Mouse (Mus musculus) stomach, embryonic 16.5 days (tissue): ENCODE results near the gene Rorb. TPM values are rescaled to one million over a fixed set of nuclear protein-coding genes. Genes with fewer than 3 reads are reported as not detected.

Experiments used
- ATAC-seq: fragments of 200-750 bp; cut with Nextera tagmentation; 2 replicates; pipeline ENCODE4 v1.8.0; 2017; ENCODE audit warnings: moderate number of reproducible peaks, moderate TSS enrichment; ENCODE audit not compliant: insufficient read depth, low FRiP score
- H3K27ac ChIP-seq: fragments of 300-500 bp; sonication (generic); 2 replicates; pipeline ENCODE4 v1.5.1; 2014; ENCODE audit warnings: low read length
- H3K27me3 ChIP-seq: fragments of 300-500 bp; sonication (generic); 2 replicates; pipeline ENCODE4 v1.6.1; 2014; ENCODE audit warnings: low read length, control low read depth, mixed read lengths; ENCODE audit not compliant: control insufficient read depth, insufficient read depth
- H3K36me3 ChIP-seq: fragments of 300-500 bp; sonication (generic); 2 replicates; pipeline ENCODE4 v1.6.1; 2014; ENCODE audit warnings: low read length; ENCODE audit not compliant: control insufficient read depth, insufficient read depth
- H3K4me1 ChIP-seq: fragments of 300-500 bp; sonication (generic); 2 replicates; pipeline ENCODE4 v1.6.1; 2014; ENCODE audit warnings: low read length, control low read depth, mixed read lengths; ENCODE audit not compliant: control insufficient read depth, insufficient read depth
- H3K4me2 ChIP-seq: fragments of 300-500 bp; sonication (generic); 2 replicates; pipeline ENCODE4 v1.6.1; 2014; ENCODE audit warnings: low read depth, low read length, mixed read lengths
- H3K4me3 ChIP-seq: fragments of 300-500 bp; sonication (generic); replicated peaks from 2 replicates; pipeline ENCODE4 v1.5.1; 2014; ENCODE audit warnings: mild to moderate bottlenecking, low read length
- H3K9ac ChIP-seq: fragments of 300-500 bp; sonication (generic); 2 replicates; pipeline ENCODE4 v1.6.1; 2014; ENCODE audit warnings: low read length
- H3K9me3 ChIP-seq: fragments of 300-500 bp; sonication (generic); replicated peaks from 2 replicates; pipeline ENCODE4 v1.6.1; 2016; ENCODE audit warnings: low read length, control low read depth; ENCODE audit not compliant: control insufficient read depth
- WGBS: fragments of 180-500 bp; shearing (Covaris S2); extraction: QIAGEN DNeasy Blood & Tissue Kit; methylation state at CpG from one replicate; pipeline ENCODE4 v1.1.7; 2014; 5-methylcytosine and 5-hydroxymethylcytosine counted together
- polyA plus RNA-seq: library from polyadenylated mRNA; unstranded; fragments of >200 nt; fragmentation: Nextera tagmentation; extraction: Ambion mirVana; gene quantifications from 2 replicates; pipeline ENCODE4 v1.2.1, GENCODE M21; 2015

The Rorb gene
- polyA plus RNA-seq, 1 experiment from 2014 or later = 0.34 TPM

DNA sequence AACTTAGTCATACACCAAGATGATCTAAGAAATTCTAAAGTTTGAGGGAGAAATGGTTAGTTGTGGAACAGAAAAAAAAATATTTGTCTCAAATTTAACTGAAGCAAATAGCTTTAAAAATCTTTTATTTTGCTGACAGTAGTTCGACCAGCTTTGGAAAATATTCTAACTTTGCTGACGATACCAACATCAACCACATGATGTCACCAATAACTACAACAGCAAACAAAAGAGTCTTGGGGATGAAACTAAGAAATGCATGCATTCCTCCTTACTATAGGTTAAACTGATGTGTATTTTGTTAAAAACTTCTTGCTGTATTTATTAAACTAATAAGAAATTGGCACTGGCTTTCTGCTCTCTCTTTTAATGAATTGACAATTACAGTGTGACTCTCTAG lies 67.9 kb downstream of the Rorb start:
- WGBS = 41% methylated on average over 2 of the region's 2 CpGs
- H3K27me3 ChIP-seq = no peaks in the 10 kb centered on the region

GRCm38 (mm10) chr19:19040800-19041199 lies 70.2 kb downstream of the Rorb start:
- no peak overlapping the region for H3K4me2 ChIP-seq
- H3K4me3 ChIP-seq = no peak overlapping the region
- no peaks in the 10 kb centered on the region for H3K4me1 ChIP-seq
- no peak for ATAC-seq
- no peaks in the 10 kb centered on the region for H3K27me3 ChIP-seq
- no peaks in the 10 kb centered on the region for H3K9me3 ChIP-seq
- H3K27ac ChIP-seq = no peak overlapping the region
- WGBS = 64% methylated on average over 2 of the region's 2 CpGs
- H3K36me3 ChIP-seq = no peaks in the 10 kb centered on the region
- no peak overlapping the region for H3K9ac ChIP-seq

More for the DNA sequence above, 67.9 kb downstream of the Rorb start:
- Histone ChIP-seq H3K9me3 (no peaks in the 10 kb centered on the region), H3K27ac (no peak overlapping the region), H3K4me1 (no peaks in the 10 kb centered on the region), H3K4me3 (no peak overlapping the region), H3K36me3 (no peaks in the 10 kb centered on the region), H3K4me2 (no peak overlapping the region), H3K9ac (no peak overlapping the region)
- no peak for ATAC-seq

DNA sequence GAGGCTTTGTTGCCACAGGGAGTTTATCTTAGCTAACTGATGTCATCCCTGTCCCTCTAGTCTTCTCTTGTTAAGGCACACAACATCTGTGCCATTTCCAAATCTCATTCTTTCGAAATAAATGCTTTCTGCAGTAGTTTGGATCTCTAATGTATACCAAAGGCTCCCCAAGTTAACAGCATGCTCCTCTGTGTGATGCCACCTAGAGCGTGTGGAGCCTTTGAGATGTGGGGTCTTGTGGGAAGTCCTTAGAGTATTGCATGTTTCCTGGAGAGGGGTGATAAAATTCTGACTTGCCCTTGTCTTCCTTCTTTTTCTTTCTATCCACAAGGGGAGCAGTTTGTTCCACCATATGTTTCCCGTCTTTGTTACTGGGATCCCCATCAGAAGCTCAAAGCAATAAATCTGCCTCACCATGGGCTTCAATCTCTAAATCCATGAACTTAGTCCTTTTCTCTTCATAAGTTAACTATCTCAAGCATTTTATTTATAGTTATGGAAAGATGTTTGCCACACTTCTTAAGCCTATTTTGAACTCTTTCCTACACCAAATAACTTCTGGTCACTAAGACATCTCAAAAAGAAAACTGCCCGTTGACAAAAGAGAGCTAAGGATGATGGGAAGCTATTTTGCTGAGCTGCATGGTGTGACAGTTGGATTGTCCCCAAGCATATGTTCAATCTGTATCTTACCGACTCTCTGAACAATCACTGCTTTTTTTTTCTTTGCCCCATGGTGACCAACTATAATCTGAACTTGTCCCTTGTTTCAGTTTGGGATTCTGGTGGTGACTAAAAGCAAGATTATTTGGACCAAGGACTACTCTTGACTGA lies 76.3 kb downstream of the Rorb start:
- no peaks in the 10 kb centered on the region for H3K9me3 ChIP-seq
- no peak overlapping the region for H3K4me2 ChIP-seq
- H3K9ac ChIP-seq = no peak overlapping the region
- no peak overlapping the region for H3K4me3 ChIP-seq
- no peaks in the 10 kb centered on the region for H3K27me3 ChIP-seq
- WGBS = 83% methylated on average over 5 of the region's 5 CpGs
- no peaks in the 10 kb centered on the region for H3K36me3 ChIP-seq
- no peaks in the 10 kb centered on the region for H3K4me1 ChIP-seq
- no peak for ATAC-seq
- no peak overlapping the region for H3K27ac ChIP-seq

DNA sequence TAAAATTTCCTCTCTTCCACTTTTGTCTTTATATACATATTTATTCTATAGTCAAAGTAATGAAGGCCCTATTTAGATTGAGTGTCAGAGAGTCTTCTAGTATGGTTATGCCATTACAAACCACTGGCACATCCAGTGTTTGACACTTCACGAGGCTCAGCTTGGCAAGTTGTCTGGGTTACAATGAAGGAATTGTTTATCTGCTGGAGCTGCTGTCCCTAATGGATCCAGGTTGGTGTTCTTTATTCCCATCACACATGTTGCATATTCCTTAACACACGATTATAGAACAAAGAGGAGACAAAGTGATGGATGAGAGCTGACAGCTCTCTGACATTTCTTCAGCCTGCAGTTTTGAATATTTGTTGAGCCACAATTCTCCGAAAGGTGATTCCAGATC lies 77.0 kb downstream of the Rorb start:
- Histone ChIP-seq H3K9ac (no peak overlapping the region), H3K4me2 (no peak overlapping the region), H3K9me3 (no peaks in the 10 kb centered on the region), H3K4me3 (no peak overlapping the region), H3K27ac (no peak overlapping the region), H3K4me1 (no peaks in the 10 kb centered on the region), H3K27me3 (no peaks in the 10 kb centered on the region), H3K36me3 (no peaks in the 10 kb centered on the region)
- no peak for ATAC-seq
- WGBS = 72% methylated on average over 3 of the region's 3 CpGs

- Histone ChIP-seq H3K4me1 (no peaks in the 10 kb centered on the region), H3K27me3 (no peaks in the 10 kb centered on the region), H3K9ac (no peak overlapping the region), H3K4me3 (no peak overlapping the region), H3K9me3 (no peaks in the 10 kb centered on the region), H3K4me2 (no peak overlapping the region), H3K36me3 (no peaks in the 10 kb centered on the region), H3K27ac (no peak overlapping the region)
- 55% methylated on average over 6 of the region's 6 CpGs for WGBS
- no peak; the same call in 1 of the 2 replicates for ATAC-seq
Observed at GRCm38 (mm10) chr19:19005144-19005543, 105.9 kb downstream of the Rorb start.

DNA sequence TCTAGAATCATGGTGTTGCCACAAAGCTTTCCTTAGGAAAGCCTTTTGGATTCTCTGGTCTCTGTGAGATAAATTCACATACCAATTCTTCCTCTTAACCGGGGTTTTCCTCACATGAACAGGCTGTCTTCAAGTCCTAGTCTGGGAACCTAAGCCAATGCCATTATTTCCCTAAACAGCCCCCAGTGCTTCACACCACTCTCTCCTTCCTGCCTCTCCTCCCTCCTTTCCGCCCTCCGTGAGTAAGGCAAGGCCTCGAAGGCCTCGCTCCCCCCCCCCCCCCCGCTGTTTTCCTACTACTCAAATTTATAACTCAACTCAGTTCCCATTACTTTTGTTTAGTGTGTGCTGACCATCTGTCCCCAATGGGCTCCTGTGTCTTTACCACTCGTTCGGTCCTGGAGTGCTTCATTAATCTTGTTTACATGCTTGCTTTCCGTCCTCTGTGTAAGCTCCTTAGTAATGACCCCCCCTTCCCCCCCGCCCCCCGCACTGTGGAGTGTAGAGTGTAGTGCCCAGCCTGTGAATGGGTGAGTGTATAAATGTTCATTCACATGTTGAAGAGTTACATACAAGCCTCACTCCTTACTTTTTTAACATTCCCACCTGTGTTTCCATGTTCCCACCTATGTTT lies 106.9 kb downstream of the Rorb start:
- Histone ChIP-seq H3K9me3 (no peaks in the 10 kb centered on the region), H3K4me1 (no peaks in the 10 kb centered on the region), H3K27ac (no peak overlapping the region), H3K4me2 (no peak overlapping the region), H3K9ac (no peak overlapping the region), H3K36me3 (no peaks in the 10 kb centered on the region), H3K27me3 (no peaks in the 10 kb centered on the region), H3K4me3 (no peak overlapping the region)
- WGBS = 49% methylated on average over 9 of the region's 11 CpGs
- ATAC-seq = no peak

DNA sequence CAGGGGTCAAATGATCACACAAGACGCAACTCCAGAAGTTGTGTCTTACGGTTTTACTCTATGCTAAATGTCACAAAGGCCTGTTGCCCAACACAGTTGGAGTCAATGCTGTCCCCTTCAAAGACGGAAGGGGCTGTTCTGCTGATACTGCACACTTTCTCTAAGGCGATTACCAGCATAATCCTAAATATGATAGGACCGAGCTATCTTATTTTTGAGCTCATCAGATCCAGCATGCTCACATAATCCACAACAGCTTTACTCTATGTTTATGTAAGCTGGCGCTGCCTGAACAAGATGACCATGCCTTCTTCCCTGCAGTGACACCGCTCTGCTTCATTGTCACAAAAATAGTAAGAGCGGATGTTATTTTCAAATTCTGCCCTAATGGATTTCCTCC lies 112.0 kb downstream of the Rorb start:
- Histone ChIP-seq H3K9ac (no peak overlapping the region), H3K4me1 (no peaks in the 10 kb centered on the region)
- WGBS = 84% methylated on average over 8 of the region's 8 CpGs

DNA sequence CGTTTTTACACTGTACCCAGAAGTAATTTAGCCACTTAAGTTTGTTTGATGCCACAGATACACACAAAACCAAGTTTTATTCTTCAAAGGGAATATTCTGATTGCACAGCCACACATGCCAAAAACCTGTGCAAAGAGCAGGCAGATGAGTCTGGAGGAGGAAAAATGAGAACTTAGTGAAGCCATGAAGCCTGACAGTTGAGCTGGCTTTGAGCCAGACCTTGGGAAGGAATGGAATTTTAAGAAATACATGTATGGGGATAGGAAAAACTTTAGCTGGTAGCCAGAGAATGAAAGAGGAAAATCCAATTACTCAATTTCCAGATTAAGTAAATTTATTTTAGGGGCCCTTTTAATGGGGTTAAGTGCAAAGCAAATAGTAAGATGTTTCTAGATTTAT lies 113.3 kb downstream of the Rorb start:
- Histone ChIP-seq H3K4me3 (no peak overlapping the region), H3K36me3 (no peaks in the 10 kb centered on the region)
- 58% methylated on average over 1 of the region's 1 CpGs for WGBS

More for the DNA sequence above, 112.0 kb downstream of the Rorb start:
- Histone ChIP-seq H3K36me3 (no peaks in the 10 kb centered on the region), H3K9me3 (no peaks in the 10 kb centered on the region), H3K4me2 (no peak overlapping the region), H3K27ac (no peak overlapping the region), H3K4me3 (no peak overlapping the region), H3K27me3 (no peaks in the 10 kb centered on the region)
- ATAC-seq = no peak

DNA sequence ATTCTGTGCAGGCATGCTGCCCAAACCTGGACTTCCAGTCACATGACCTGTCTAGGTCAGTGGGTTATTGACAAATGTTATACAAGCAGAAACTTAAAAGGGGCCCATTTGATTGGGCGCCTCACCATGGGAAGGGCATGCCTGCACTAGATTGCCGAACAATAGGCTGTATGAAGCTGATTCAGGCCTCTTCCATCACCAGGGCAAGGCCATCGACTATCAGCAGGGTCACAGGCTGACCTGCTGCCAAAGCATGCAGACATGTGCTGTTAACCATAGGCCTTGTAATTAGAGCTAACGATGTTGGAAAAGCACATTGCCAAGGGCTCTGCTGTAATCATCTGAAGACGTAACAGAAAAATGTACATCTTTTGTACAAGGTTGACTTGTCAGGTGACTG lies 131.0 kb downstream of the Rorb start:
- Histone ChIP-seq H3K4me2 (no peak overlapping the region), H3K4me1 (no peaks in the 10 kb centered on the region), H3K27ac (no peak overlapping the region), H3K9me3 (no peaks in the 10 kb centered on the region), H3K9ac (no peak overlapping the region), H3K27me3 (no peaks in the 10 kb centered on the region), H3K4me3 (no peak overlapping the region), H3K36me3 (no peaks in the 10 kb centered on the region)
- ATAC-seq = no peak
- 66% methylated on average over 5 of the region's 5 CpGs for WGBS

More for the DNA sequence above, 113.3 kb downstream of the Rorb start:
- no peaks in the 10 kb centered on the region for H3K4me1 ChIP-seq
- no peak for ATAC-seq
- no peak overlapping the region for H3K4me2 ChIP-seq
- H3K27me3 ChIP-seq = no peaks in the 10 kb centered on the region
- no peak overlapping the region for H3K9ac ChIP-seq
- H3K9me3 ChIP-seq = no peaks in the 10 kb centered on the region
- H3K27ac ChIP-seq = no peak overlapping the region
